Mouse (Mus musculus) MEL (cell line): ENCODE measurements around the gene Ntn1. TPM values are rescaled to one million over a fixed set of nuclear protein-coding genes. Genes with fewer than 3 reads are reported as not detected.

Experiments used
- DNase-seq: peaks from one replicate; pipeline ENCODE4 v3.0.0; 2011; ENCODE audit warnings: low read depth, low spot score
- H3K27ac ChIP-seq: 2 replicates; pipeline ENCODE4 v1.5.1; 2012; ENCODE audit warnings: low read depth, mild to moderate bottlenecking, control low read depth, low read length, moderate library complexity; ENCODE audit not compliant: control insufficient read depth
- H3K27me3 ChIP-seq, 2 experiments: fragments of 150-350 bp in 1 of 2; sonication (generic) in 1 of 2; 2 replicates each; pipeline ENCODE4 v1.6.1; 2012; ENCODE audit warnings: low read length in 2 of 2, mild to moderate bottlenecking in 2 of 2, improper control_type of control experiment in 1 of 2, moderate library complexity in 1 of 2; ENCODE audit not compliant: insufficient read depth in 2 of 2, control insufficient read depth in 1 of 2
- H3K36me3 ChIP-seq, 2 experiments: 2 replicates each; pipeline ENCODE4 v1.6.1; 2012 to 2014; ENCODE audit warnings: low read length in 2 of 2, improper control_type of control experiment in 1 of 2, inconsistent platforms in 1 of 2, mild to moderate bottlenecking in 1 of 2; ENCODE audit not compliant: insufficient read depth in 2 of 2, control insufficient read depth in 1 of 2
- H3K4me1 ChIP-seq, 2 experiments: fragments of 150-350 bp in 1 of 2; sonication (generic) in 1 of 2; 2 replicates each; pipeline ENCODE4 v1.6.1; 2012; ENCODE audit warnings: low read length in 2 of 2, improper control_type of control experiment in 1 of 2, mild to moderate bottlenecking in 1 of 2; ENCODE audit not compliant: insufficient read depth in 2 of 2, control insufficient read depth in 1 of 2
- H3K4me3 ChIP-seq, 2 experiments: fragments of 150-350 bp in 1 of 2; sonication (generic) in 1 of 2; 2 replicates each; pipeline ENCODE4 v1.5.1; 2012; ENCODE audit warnings: low read depth in 2 of 2, low read length in 2 of 2, mild to moderate bottlenecking in 2 of 2, moderate library complexity in 2 of 2, control low read depth in 1 of 2, improper control_type of control experiment in 1 of 2; ENCODE audit not compliant: control insufficient read depth in 1 of 2, insufficient read depth in 1 of 2
- H3K79me2 ChIP-seq: 2 replicates; pipeline ENCODE4 v1.6.1; 2012; ENCODE audit warnings: mild to moderate bottlenecking, low read length, moderate library complexity; ENCODE audit not compliant: control insufficient read depth, poor library complexity, insufficient read depth
- H3K9ac ChIP-seq: 2 replicates; pipeline ENCODE4 v1.6.1; 2012; ENCODE audit warnings: low read depth, mild to moderate bottlenecking, control low read depth, low read length, moderate library complexity; ENCODE audit not compliant: control insufficient read depth, poor library complexity, severe bottlenecking
- H3K9me3 ChIP-seq: fragments of 150-350 bp; sonication (generic); replicated peaks from 2 replicates; pipeline ENCODE4 v1.6.1; 2012; ENCODE audit warnings: mild to moderate bottlenecking, low read length, improper control_type of control experiment, moderate library complexity; ENCODE audit not compliant: insufficient read depth
- CHD1 ChIP-seq: IDR thresholded peaks from 2 replicates; pipeline ENCODE4 v1.6.1; 2012; ENCODE audit warnings: low read depth, mild to moderate bottlenecking, inconsistent platforms, low read length, improper control_type of control experiment
- ETS1 ChIP-seq: IDR thresholded peaks from 2 replicates; pipeline ENCODE4 v1.6.1; 2012; ENCODE audit warnings: low read depth, mild to moderate bottlenecking, inconsistent platforms, low read length, improper control_type of control experiment, moderate library complexity
- GABPA ChIP-seq: IDR thresholded peaks from 2 replicates; pipeline ENCODE4 v1.6.1; 2012; ENCODE audit warnings: low read depth, mild to moderate bottlenecking, inconsistent platforms, low read length, improper control_type of control experiment, moderate library complexity
- JUND ChIP-seq: IDR thresholded peaks from 2 replicates; pipeline ENCODE4 v1.6.1; 2011; ENCODE audit warnings: low read depth, mild to moderate bottlenecking, improper control_type of control experiment, low read length
- MAFK ChIP-seq: IDR thresholded peaks from 2 replicates; pipeline ENCODE4 v1.6.1; 2011; ENCODE audit warnings: low read depth, mild to moderate bottlenecking, low read length, improper control_type of control experiment, borderline replicate concordance
- MAZ ChIP-seq: IDR thresholded peaks from 2 replicates; pipeline ENCODE4 v1.6.1; 2012; ENCODE audit warnings: low read depth, mild to moderate bottlenecking, inconsistent platforms, low read length, improper control_type of control experiment
- MYB ChIP-seq: IDR thresholded peaks from 2 replicates; pipeline ENCODE4 v1.6.1; 2011; ENCODE audit warnings: mild to moderate bottlenecking, low read depth, low read length, improper control_type of control experiment
- NRF1 ChIP-seq: IDR thresholded peaks from 2 replicates; pipeline ENCODE4 v1.6.1; 2014; ENCODE audit warnings: low read depth, mild to moderate bottlenecking, inconsistent platforms, low read length, improper control_type of control experiment, moderate library complexity; ENCODE audit not compliant: poor library complexity, insufficient read depth, severe bottlenecking
- POLR2AphosphoS2 ChIP-seq: IDR thresholded peaks from 2 replicates; pipeline ENCODE4 v1.6.1; 2011; ENCODE audit warnings: low read length, improper control_type of control experiment
- POLR2AphosphoS5 ChIP-seq: IDR thresholded peaks from 2 replicates; pipeline ENCODE4 v1.6.1; 2012; ENCODE audit warnings: low read depth, borderline replicate concordance, mild to moderate bottlenecking, inconsistent platforms, low read length, moderate library complexity, mixed read lengths
- RCOR1 ChIP-seq: IDR thresholded peaks from 2 replicates; pipeline ENCODE4 v1.6.1; 2012; ENCODE audit warnings: low read depth, mild to moderate bottlenecking, inconsistent platforms, low read length, improper control_type of control experiment
- TBP ChIP-seq: IDR thresholded peaks from 2 replicates; pipeline ENCODE4 v1.8.0; 2011; ENCODE audit warnings: low read depth, low read length, improper control_type of control experiment
- USF1 ChIP-seq: IDR thresholded peaks from 2 replicates; pipeline ENCODE4 v1.6.1; 2014; ENCODE audit warnings: low read depth, mild to moderate bottlenecking, inconsistent platforms, low read length, improper control_type of control experiment, moderate library complexity
- USF2 ChIP-seq, 2 experiments: IDR thresholded peaks; 2 replicates each; pipeline ENCODE4 v1.6.1; 2011 to 2012; ENCODE audit warnings: improper control_type of control experiment in 2 of 2, low read length in 2 of 2, borderline replicate concordance in 1 of 2, inconsistent platforms in 1 of 2, low read depth in 1 of 2, mild to moderate bottlenecking in 1 of 2; ENCODE audit not compliant: insufficient read depth in 1 of 2
- ZC3H11A ChIP-seq: IDR thresholded peaks from 2 replicates; pipeline ENCODE4 v1.6.1; 2012; ENCODE audit warnings: low read depth, mild to moderate bottlenecking, inconsistent platforms, low read length, improper control_type of control experiment
- ZMIZ1 ChIP-seq: IDR thresholded peaks from 2 replicates; pipeline ENCODE4 v1.6.1; 2012; ENCODE audit warnings: low read depth, mild to moderate bottlenecking, inconsistent platforms, low read length, improper control_type of control experiment, moderate library complexity
- ZNF384 ChIP-seq: IDR thresholded peaks from 2 replicates; pipeline ENCODE4 v1.6.1; 2012; ENCODE audit warnings: low read depth, mild to moderate bottlenecking, inconsistent platforms, low read length, improper control_type of control experiment
- polyA plus RNA-seq, 2 experiments: library from polyadenylated mRNA; stranded (reverse) in 1 of 2; unstranded in 1 of 2; fragments of >175 nt in 1 of 2; fragments of >200 nt in 1 of 2; gene quantifications; 2 replicates each; pipeline versions ENCODE4 v1.2.1 to v1.2.4; 2012; ENCODE audit warnings: low replicate concordance in 2 of 2, low read depth in 1 of 2; ENCODE audit not compliant: insufficient read length in 2 of 2, insufficient read depth in 1 of 2, missing spikeins in 1 of 2
- total RNA-seq: library from RNA; depleted of rRNA; stranded (reverse); fragments of 300-350 nt; gene quantifications from 2 replicates; pipeline ENCODE4 v1.2.3, GENCODE M21; 2012

The Ntn1 gene
- total and polyA plus RNA-seq, 3 experiments, result not detected

DNA sequence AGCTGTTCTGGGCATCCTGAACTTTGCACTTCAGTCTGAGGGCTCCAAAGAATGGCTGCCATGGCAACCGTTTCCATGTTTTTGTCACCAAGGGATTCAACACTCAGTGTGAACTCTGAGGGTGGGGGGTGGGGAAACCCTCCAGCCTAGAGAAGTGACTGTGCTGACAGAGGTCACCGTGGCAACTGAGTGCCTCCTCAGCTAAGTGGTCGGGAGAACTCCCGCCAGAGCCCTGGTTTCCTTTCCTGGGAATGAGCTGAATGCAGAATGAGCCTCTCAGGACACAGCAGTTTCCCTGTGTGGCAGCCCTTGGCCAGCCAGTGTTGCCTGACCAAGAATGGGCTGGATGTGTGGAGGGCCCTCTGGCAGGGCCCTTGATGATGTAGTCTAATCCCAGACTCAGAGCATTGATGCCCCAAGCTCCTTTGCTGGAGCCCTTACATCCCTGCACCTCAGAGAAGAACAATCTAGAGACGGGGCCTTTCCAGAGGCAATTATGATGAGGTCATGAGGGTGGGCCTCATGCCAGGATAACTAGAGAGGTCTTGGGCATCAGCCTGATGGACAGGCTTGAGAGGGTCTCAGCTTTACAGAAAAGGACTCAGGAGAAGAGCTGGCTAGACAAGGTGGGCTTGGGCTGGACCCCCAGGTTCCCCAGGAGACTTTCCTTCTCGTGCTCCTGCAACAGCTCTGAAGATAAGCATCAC, 185.3 kb downstream of the Ntn1 start:
- no peak for DNase-seq
- Histone ChIP-seq H3K9ac (no peak overlapping the region), H3K79me2 (no peaks in the 10 kb centered on the region), H3K36me3 (no peaks in the 10 kb centered on the region), H3K27ac (no peak overlapping the region), H3K4me1 (no peaks in the 10 kb centered on the region), H3K4me3 (no peak overlapping the region), H3K9me3 (no peaks in the 10 kb centered on the region), H3K27me3 (no peaks in the 10 kb centered on the region)
- no peak for TF ChIP-seq MYB
- TF ChIP-seq GABPA, result no peak
- TF ChIP-seq POLR2AphosphoS2, result no peak
- no peak for TF ChIP-seq ETS1

DNA sequence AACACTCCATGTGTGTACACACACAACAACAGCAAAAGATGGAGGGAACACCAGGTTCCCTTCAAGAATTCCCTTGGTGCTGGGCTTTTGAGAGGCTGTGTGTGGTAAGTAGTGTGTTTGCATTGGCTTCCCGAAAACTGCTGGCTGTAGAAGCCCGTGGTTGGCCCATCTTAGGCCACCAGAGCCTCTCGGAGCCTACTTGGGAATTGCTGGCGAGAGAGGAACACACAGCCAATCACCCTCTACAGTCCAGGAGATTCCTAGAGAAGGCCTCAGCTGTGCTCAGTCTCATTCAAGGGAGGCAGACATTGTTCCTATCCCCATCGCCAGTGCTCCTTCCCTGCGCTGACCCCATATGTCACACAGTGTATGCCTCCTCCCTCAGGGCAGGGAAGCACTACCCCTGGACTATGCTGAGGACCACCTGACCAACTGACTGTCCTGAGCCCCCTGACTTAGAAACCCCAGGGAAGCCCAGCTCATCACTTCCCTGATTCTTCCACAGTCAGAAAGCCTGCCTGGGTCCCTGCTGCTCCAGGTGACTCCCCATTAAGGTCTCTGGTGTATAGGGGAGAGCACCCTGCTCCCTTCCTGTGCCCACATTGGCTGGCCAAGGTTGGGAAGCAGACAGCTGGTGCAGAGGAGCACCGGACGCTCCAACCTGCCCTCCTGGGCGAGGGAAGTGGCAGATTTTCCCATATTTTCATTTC, 186.0 kb downstream of the Ntn1 start:
- H3K9me3 ChIP-seq, result no peaks in the 10 kb centered on the region
- H3K4me3 ChIP-seq, result no peak overlapping the region
- no peak overlapping the region for H3K27ac ChIP-seq
- H3K9ac ChIP-seq, result no peak overlapping the region
- no peak for DNase-seq
- H3K27me3 ChIP-seq, result no peaks in the 10 kb centered on the region
- TF ChIP-seq POLR2AphosphoS5 (no peak), RCOR1 (no peak), JUND (no peak), USF1 (no peak), ZC3H11A (no peak), USF2 (IDR thresholded peaks at IDR 0.05; ENCODE audit: borderline replicate concordance in 1 of 2, insufficient read depth in 1 of 2, low read depth in 1 of 2, low read length in 2 of 2) (no peak), MAZ (no peak), ZMIZ1 (no peak), CHD1 (no peak), ETS1 (no peak), ZNF384 (no peak), MAFK (no peak), TBP (no peak), NRF1 (no peak)
- H3K79me2 ChIP-seq, result no peaks in the 10 kb centered on the region
- no peaks in the 10 kb centered on the region for H3K36me3 ChIP-seq
- H3K4me1 ChIP-seq, result no peaks in the 10 kb centered on the region
